Mouse (Mus musculus): Measurements from ENCODE around the gene Gbp2b.
"Not testable (repeated sequence)": the region's sequence is repeated elsewhere in the genome, so short reads cannot be mapped to it uniquely, and the experiment has no call there.

The Gbp2b gene

GRCm38 (mm10) chr3:142594547-142594946 is at the start of gene Gbp2b:
TSS of gene Gbp2b (plus strand) at chr3:142594847.
- no peak for DNase-seq (ENCODE audit: low spot score)

DNA sequence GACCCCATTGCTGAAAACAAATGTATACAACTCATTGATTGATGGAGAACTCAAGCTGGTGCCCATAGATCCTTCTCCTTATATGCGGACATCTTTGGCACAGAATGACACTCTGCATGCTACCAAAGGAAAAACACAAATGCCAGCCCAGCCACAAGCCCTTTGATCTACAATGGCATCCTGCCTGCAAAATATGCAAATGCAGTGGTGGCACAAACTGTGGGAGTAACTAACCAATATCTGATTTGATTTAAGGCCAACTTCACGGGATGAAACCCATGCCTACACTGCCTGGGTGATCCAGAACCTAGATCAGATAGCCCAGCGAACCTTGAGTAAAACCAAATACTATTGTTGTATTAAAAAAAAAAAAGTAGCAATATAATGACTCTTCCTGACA is 48.0 kb upstream of the Gbp2b start:
- DNase-seq (ENCODE audit: low spot score) = no peak

- no peak for DNase-seq (ENCODE audit: low spot score)
Measured at GRCm38 (mm10) chr3:142550052-142550676, 44.5 kb upstream of the Gbp2b start.

GRCm38 (mm10) chr3:142554601-142555000 is 40.0 kb upstream of the Gbp2b start:
- DNase-seq (ENCODE audit: low spot score) = no peak

DNA sequence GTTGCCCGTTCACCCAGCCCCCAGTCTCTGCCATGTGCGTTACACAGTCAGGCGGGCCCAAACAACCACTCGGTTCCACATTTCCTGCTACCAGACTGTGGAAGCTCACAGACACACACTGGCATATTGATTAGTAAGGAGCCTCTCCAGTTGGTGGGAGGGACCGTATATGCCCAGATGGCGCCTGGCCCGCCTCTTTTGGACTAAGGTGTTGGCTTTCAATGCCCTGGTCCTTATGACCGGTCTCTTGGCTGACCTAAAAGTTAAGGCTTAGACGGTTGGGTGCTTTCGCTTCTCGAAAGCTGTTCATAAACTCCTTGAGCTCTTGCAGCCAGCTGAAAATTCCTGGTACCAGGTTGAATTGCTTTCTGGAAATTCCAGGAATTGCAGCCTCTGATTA is 39.0 kb upstream of the Gbp2b start:
- DNase-seq (ENCODE audit: low spot score) = no peak

DNA sequence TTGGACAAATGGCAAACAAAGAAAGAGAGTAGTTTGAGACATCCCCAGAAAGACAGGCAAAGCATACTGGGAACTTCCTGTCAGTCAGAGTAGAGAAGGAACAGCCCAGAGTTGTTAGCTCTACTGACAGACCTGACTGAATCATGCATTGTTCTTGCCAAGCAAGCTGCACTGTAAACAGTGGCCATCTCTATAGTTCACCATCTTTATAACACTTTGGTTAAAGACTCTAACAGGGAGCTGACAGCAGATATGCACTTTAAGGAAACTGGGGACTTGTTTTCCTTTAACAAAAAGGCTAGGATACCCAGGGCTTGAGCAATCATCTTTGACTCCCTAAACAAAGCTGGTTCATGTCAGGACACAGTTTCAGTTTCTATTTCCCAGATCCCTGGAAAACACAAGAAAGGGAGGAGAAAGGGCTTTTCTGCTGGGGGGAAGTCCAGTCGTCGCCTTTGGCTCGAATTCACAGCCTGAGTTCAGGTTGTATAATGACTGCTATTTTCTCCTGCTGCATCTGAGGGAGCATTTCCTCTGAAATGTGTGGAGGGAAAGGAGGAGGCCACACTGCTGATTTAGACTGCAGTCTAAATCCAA is 34.9 kb upstream of the Gbp2b start, which contains the start of gene Gbp3:
Gene Gbp3, plus strand, starts transcription at position 395 of the 597 bp plus-strand sequence.
- no peak for DNase-seq (ENCODE audit: low spot score)

- peak; percentile 78 for DNase-seq (ENCODE audit: low spot score)
Measured at GRCm38 (mm10) chr3:142560296-142560948, 34.2 kb upstream of the Gbp2b start.

GRCm38 (mm10) chr3:142561045-142561646 is 33.5 kb upstream of the Gbp2b start:
- no peak for DNase-seq (ENCODE audit: low spot score)

DNA sequence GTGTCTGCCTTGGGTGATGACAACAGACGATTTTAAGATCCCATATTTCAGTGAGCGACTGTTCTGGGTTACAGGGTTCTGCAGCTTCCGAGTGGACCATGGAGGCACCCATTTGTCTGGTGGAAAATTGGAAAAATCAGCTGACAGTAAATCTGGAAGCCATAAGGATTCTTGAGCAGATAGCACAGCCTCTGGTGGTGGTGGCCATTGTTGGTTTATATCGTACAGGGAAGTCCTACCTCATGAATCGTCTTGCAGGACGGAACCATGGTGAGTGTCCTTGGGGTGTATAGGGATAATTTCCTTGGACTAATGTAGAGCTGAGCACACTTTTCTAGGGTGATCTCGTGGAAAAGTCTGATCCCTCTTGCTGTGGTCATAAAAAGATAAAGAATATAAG is 33.0 kb upstream of the Gbp2b start:
- DNase-seq (ENCODE audit: low spot score) = no peak

DNA sequence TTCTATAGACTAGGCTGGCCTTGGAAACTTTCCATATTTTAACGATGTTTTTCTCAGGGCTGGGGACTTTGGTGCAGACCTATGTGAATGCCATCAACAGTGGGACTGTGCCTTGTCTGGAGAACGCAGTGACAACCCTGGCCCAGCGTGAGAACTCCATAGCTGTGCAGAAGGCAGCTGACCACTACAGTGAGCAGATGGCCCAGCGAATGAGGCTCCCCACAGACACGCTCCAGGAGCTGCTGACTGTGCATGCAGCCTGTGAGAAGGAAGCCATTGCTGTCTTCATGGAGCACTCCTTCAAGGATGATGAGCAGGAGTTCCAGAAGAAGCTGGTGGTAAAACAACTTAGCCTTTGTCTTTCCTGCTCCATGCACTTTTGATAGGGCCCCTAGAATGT is 27.2 kb upstream of the Gbp2b start:
- DNase-seq (ENCODE audit: low spot score) = not testable (repeated sequence)

GRCm38 (mm10) chr3:142570738-142571137 is 23.9 kb upstream of the Gbp2b start:
- no peak for DNase-seq (ENCODE audit: low spot score)

DNA sequence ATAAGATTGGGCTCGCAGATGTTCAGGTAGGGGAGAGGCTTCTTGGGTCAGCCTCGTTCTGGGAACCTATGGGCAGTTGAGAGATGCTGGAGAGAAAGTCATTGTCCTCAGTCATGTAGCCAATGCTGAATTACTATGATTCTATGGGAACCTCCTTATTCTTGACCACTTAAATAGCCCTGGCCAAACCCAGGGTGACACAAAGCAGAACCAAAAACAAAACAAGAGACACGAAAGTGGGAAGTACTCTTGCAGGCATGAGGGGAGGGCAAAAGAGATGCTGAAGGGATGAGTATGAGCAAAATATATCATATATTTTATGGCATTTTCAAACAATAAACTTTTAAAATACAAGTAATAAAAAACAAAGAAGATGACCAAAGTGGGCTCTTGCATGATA is 17.5 kb upstream of the Gbp2b start:
- no peak for DNase-seq (ENCODE audit: low spot score)

GRCm38 (mm10) chr3:142578342-142578741 is 16.3 kb upstream of the Gbp2b start:
- DNase-seq (ENCODE audit: low spot score) = no peak

- DNase-seq (ENCODE audit: low spot score) = no peak
Measured at GRCm38 (mm10) chr3:142583067-142583466, 11.6 kb upstream of the Gbp2b start.

- no peak for DNase-seq (ENCODE audit: low spot score)
Measured at GRCm38 (mm10) chr3:142587386-142587785, 7.3 kb upstream of the Gbp2b start.

DNA sequence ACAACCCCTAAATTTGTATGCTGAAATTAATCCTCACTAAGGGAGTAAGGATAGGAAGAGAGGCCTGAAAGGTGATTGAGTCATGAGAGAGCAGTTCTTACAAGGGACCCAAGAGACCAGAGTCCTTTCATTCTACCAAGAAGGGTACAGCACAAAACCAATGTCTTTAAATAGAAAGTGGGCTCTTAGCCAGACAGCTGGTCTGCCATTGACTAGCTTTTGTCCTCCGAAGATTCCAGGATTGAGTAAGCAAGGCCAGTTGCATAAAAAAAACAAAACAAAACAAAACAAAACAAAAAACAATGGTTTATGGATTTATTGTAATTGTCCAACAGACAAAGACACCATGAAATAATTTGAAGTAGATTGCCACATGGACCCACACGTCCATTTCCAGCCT is 5.8 kb upstream of the Gbp2b start:
- DNase-seq (ENCODE audit: low spot score) = no peak

GRCm38 (mm10) chr3:142590431-142591067 is 4.1 kb upstream of the Gbp2b start:
- no peak for DNase-seq (ENCODE audit: low spot score)

DNA sequence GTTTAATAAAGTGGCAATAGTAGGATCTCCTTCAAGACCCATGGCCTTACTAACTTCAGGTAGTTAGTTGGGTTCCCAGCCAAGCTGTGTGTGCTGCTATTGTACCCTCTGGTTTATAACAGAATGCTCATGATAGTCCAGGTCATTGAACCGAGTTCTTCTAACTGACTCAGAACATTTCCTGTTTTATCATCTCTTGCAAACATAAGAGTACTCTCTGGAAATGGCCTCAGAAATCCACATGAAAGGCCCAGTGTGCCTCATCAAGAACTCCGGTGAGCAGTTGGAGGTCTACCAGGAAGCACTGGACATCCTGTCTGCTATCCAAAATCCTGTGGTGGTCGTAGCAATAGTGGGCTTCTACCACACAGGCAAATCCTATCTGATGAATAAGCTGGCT is 3.3 kb downstream of the Gbp2b start:
- DNase-seq (ENCODE audit: low spot score) = no peak

DNA sequence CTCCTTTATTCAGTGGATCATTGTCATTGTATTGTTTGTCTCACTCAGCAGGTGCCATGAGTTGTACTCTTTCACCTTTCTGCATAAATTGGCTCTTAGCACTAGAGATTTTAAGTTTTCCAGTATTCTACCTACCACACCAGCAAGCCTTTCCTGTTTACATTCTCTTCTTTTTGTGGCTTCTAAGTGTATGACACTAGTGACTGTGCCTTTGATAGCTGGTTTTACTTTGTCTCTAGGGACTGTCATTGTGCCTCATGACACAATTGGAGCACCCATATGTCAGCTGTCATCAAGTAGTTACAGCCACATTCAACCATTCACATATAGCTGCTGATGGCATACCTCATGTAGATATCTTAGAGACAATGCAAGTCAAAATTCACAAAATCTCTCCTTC is 7.0 kb downstream of the Gbp2b start:
- no peak for DNase-seq (ENCODE audit: low spot score)

GRCm38 (mm10) chr3:142618658-142619057 is 24.0 kb downstream of the Gbp2b start:
- DNase-seq (ENCODE audit: low spot score) = peak; percentile 12

- DNase-seq (ENCODE audit: low spot score) = no peak
Measured at GRCm38 (mm10) chr3:142619606-142620005, 25.0 kb downstream of the Gbp2b start.

- peak; percentile 5 for DNase-seq (ENCODE audit: low spot score)
Measured at GRCm38 (mm10) chr3:142620111-142620955, 25.7 kb downstream of the Gbp2b start, which contains the start of gene Gbp2. TSS of gene Gbp2 (plus strand) at chr3:142620602.

All from testis, postnatal 14 days (tissue).